Mouse (Mus musculus): ENCODE data around the gene Nav1. TPM values are rescaled to one million over a fixed set of nuclear protein-coding genes. Genes with fewer than 3 reads are reported as not detected.

Nav1 gene
- polyA plus RNA-seq, 1 experiment from 2014 or later: 44.1 TPM

DNA sequence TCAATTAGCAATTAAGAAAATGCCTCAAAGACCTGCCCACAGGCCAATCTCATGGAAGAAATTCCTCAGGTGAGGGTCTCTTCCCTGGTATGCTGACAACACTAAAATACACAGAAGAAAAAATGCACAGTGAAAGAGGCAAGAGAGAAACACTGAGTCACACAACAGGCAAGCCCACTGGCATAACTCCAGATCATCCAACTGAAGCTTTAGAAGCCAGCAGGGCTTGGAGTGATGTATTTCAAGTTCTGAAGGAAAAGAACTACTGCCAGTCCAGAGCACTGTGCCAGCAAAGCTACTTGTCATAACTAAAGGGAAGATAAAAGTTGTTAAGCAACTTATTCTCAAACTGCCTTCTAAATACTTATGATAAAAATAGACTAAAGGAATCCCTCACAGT lies 193.1 kb downstream of the Nav1 start:
- Histone ChIP-seq H3K4me3 (replicated peaks) (no peak overlapping the region), H3K4me2 (no peak overlapping the region), H3K4me1 (peaks cover 3% of the 10 kb centered on the region; the same call in 1 of the 2 replicates), H3K27me3 (replicated peaks) (no peaks in the 10 kb centered on the region), H3K36me3 (peaks cover 82% of the 10 kb centered on the region), H3K9ac (replicated peaks) (no peak overlapping the region), H3K27ac (replicated peaks) (no peak overlapping the region), H3K9me3 (replicated peaks) (no peaks in the 10 kb centered on the region)
- ATAC-seq (ENCODE audit: low FRiP score): no peak

DNA sequence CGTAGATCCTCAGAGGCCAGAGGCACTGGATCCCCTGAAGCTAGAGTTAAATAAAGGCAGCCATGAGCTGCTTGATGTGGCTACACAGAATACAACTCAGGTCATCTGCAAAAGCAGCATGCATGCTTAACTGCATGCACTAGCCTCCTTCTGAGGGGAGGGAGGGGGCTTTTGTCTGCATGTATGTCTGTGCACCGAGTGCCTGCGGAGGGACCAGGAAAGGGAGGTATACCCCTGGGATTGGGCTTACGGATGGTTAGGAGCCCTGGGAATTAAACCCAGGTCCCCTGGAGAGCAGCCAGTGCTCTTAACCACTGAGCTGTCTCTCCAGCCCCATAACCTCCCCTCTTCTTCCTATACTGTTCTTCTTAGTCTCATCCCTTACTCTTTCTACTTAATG lies 195.0 kb downstream of the Nav1 start:
- ATAC-seq (ENCODE audit: low FRiP score): no peak
- Histone ChIP-seq H3K9me3 (replicated peaks) (no peaks in the 10 kb centered on the region), H3K36me3 (peaks cover 82% of the 10 kb centered on the region), H3K4me1 (peaks cover 3% of the 10 kb centered on the region; the same call in 1 of the 2 replicates), H3K4me3 (replicated peaks) (no peak overlapping the region), H3K27ac (replicated peaks) (no peak overlapping the region), H3K4me2 (no peak overlapping the region), H3K27me3 (replicated peaks) (no peaks in the 10 kb centered on the region), H3K9ac (replicated peaks) (no peak overlapping the region)
- 80% methylated on average over 4 of the region's 4 CpGs for WGBS

DNA sequence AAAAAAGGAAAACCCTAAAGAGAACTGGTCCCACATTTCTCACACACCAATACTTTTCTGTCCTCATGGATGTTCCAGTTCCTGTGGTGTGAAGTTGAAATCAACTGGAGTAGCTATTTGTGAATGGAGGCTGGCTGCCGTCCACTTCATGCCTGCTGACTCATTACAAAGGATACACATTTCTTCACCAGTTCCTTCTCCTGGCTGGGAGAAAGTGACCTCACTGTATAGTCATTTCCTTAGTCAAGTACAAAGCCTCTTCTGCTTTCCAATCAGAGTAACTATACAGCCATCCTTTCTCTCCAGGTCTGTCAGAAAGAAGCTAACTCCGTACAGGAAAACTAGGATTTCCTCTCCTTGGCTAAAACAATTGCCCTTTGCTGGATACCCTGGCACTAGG lies 196.1 kb downstream of the Nav1 start:
- Histone ChIP-seq H3K27ac (replicated peaks) (no peak overlapping the region), H3K4me1 (peaks cover 3% of the 10 kb centered on the region; the same call in 1 of the 2 replicates), H3K27me3 (replicated peaks) (no peaks in the 10 kb centered on the region), H3K9me3 (replicated peaks) (no peaks in the 10 kb centered on the region), H3K4me3 (replicated peaks) (no peak overlapping the region), H3K9ac (replicated peaks) (no peak overlapping the region), H3K4me2 (no peak overlapping the region), H3K36me3 (peaks cover 81% of the 10 kb centered on the region)
- no peak for ATAC-seq (ENCODE audit: low FRiP score)
- 76% methylated on average over 2 of the region's 2 CpGs for WGBS

DNA sequence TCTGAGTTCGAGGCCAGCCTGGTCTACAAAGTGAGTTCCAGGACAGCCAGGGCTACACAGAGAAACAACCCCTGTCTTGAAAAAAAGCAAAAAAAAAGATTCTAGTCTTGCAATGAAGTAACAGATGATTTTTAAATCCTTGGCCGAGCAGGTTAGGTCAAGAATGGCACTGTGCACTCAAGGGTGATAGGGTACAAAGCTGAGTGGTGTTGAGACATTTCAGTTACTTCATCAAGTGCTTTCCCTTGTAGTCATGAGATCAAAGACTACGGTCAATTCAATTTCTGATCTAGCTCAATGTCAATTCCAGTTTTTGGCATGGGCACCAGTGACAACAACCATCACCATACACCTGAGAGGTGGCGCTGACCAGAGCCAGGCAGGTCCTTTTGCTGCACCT lies 198.1 kb downstream of the Nav1 start:
- Histone ChIP-seq H3K9ac (replicated peaks) (no peak overlapping the region), H3K27ac (replicated peaks) (no peak overlapping the region), H3K36me3 (peaks cover 80% of the 10 kb centered on the region), H3K9me3 (replicated peaks) (no peaks in the 10 kb centered on the region), H3K4me1 (peaks cover 3% of the 10 kb centered on the region; the same call in 1 of the 2 replicates), H3K4me3 (replicated peaks) (no peak overlapping the region), H3K4me2 (no peak overlapping the region), H3K27me3 (replicated peaks) (no peaks in the 10 kb centered on the region)
- 97% methylated on average over 4 of the region's 4 CpGs for WGBS
- ATAC-seq (ENCODE audit: low FRiP score): no peak

DNA sequence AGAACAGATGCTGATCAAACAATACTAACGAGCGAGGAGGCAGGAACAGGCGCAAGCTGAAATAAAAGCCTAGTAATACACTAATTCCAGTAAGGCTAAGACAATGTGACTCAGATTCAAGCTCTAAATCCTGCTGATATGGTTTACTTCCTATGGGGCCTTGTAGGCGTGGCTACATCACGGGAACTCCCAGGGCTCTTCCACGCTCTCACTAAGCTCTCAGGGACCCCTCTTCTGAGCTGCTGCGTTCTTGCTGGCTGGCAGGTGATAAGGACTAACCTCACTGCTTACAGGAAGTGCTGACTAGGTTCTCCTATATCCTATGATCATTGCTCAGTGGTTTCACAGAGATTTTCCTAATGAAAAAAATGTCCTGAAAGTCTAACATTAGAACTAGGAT lies 201.7 kb downstream of the Nav1 start:
- Histone ChIP-seq H3K27me3 (replicated peaks) (no peaks in the 10 kb centered on the region), H3K4me2 (no peak overlapping the region), H3K9ac (replicated peaks) (no peak overlapping the region), H3K9me3 (replicated peaks) (no peaks in the 10 kb centered on the region), H3K36me3 (peaks cover 84% of the 10 kb centered on the region), H3K27ac (replicated peaks) (no peak overlapping the region), H3K4me1 (no peaks in the 10 kb centered on the region), H3K4me3 (replicated peaks) (no peak overlapping the region)
- 85% methylated on average over 7 of the region's 7 CpGs for WGBS
- no peak for ATAC-seq (ENCODE audit: low FRiP score)

DNA sequence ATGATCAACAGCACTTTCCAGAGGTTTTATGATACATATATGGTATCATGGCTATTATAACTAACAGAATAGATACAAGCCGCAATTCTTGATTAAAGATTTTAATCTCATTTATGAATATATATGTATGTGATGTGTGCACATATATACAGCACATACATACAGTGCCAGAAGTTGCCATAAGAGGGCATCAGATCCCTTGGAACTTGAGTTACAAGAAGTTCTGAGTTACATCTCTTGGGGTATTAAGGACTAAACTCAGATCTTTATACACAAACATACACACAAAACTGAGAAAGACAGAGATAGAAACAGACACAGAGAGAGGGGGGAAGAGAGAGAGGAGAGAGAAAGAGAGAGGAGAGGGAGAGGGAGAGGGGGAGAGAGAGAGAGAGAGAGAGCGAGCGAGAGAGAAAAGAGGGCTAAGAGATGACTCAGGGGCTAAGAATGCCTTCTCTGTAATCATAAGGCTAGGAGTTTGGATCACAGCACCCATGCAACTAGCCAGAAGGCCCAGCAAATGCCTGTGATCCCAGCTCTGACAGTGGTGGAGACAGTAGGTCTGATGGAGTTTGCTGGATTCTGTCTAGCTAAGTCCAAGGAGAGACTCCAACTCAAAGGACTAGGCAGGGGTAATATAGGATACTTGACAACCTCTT lies 205.5 kb downstream of the Nav1 start:
- Histone ChIP-seq H3K4me2 (no peak overlapping the region), H3K36me3 (peaks cover 81% of the 10 kb centered on the region), H3K9ac (replicated peaks) (no peak overlapping the region), H3K27ac (replicated peaks) (no peak overlapping the region), H3K9me3 (replicated peaks) (no peaks in the 10 kb centered on the region), H3K4me1 (no peaks in the 10 kb centered on the region), H3K27me3 (replicated peaks) (no peaks in the 10 kb centered on the region), H3K4me3 (replicated peaks) (no peak overlapping the region)
- WGBS: 84% methylated on average over 3 of the region's 3 CpGs
- no peak for ATAC-seq (ENCODE audit: low FRiP score)

DNA sequence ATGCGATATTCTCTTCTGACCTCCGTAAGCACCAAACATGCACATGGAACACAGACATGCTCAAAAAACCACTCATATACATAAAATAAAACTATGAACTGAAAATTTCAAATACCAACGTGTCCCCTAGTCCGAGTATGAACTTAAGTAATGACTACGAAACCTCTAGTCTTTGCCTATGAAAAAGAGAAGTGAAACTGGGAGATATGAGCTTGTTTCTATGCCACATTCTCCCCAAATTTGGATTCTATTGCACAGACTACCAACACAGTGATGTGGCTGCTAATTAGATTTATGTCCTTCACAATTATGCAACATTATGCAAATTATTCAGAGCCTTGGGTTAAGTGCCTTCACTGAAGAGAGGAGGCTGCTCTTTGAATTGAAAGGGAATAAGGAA lies 207.6 kb downstream of the Nav1 start:
- Histone ChIP-seq H3K9ac (replicated peaks) (no peak overlapping the region), H3K27ac (replicated peaks) (no peak overlapping the region), H3K4me3 (replicated peaks) (no peak overlapping the region), H3K4me1 (no peaks in the 10 kb centered on the region), H3K36me3 (peaks cover 77% of the 10 kb centered on the region), H3K9me3 (replicated peaks) (no peaks in the 10 kb centered on the region), H3K4me2 (no peak overlapping the region), H3K27me3 (replicated peaks) (no peaks in the 10 kb centered on the region)
- no peak for ATAC-seq (ENCODE audit: low FRiP score)
- 98% methylated on average over 5 of the region's 5 CpGs for WGBS

DNA sequence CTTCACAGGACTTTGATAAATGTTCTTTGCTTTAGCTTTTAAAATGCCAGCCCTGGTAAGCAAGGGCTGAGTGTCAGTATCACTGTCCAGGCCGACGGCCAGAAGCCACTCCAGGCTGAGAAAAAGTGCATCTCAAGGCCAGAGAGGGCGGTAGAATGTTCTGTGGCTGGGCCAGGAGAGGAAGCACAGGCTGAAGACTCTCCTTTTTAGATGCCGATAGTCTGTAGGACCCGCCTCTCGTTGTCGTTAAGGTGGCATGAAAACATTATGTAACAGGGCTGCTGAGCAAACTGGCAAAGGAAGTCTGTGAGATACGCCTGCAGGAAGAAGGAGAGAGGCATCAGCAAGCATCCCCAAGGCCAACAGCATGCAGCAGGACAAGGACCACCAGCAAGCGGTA lies 221.9 kb downstream of the Nav1 start:
- Histone ChIP-seq H3K27ac (replicated peaks) (no peak overlapping the region), H3K4me1 (peaks cover 6% of the 10 kb centered on the region), H3K36me3 (peaks cover 75% of the 10 kb centered on the region), H3K9ac (replicated peaks) (no peak overlapping the region), H3K4me3 (replicated peaks) (no peak overlapping the region), H3K27me3 (replicated peaks) (no peaks in the 10 kb centered on the region), H3K4me2 (no peak overlapping the region), H3K9me3 (replicated peaks) (no peaks in the 10 kb centered on the region)
- 91% methylated on average over 9 of the region's 9 CpGs for WGBS
- no peak for ATAC-seq (ENCODE audit: low FRiP score)

Small RNAs within 50 kb of the gene (microRNA-seq; reads per million reads assigned to microRNA genes)
- 1.6 reads per million for gene Mir1231

Other genes starting within 250 kb of the Nav1 start
- 100 and 121 TPM in 2 replicates for gene Shisa4, start 232.1 kb downstream of the Nav1 start, polyA plus RNA-seq (2015; fragmentation: Nextera tagmentation; extraction: Ambion mirVana)
- 100 and 109 TPM in 2 replicates for gene Ipo9, start 176.8 kb downstream of the Nav1 start, polyA plus RNA-seq (2015; fragmentation: Nextera tagmentation; extraction: Ambion mirVana)
- 18.8 and 48.9 TPM in 2 replicates for gene Csrp1, start 112.8 kb upstream of the Nav1 start, polyA plus RNA-seq (2015; fragmentation: Nextera tagmentation; extraction: Ambion mirVana)
- 54.1 and 62.9 TPM in 2 replicates for gene Phlda3, start 158.8 kb upstream of the Nav1 start, polyA plus RNA-seq (2015; fragmentation: Nextera tagmentation; extraction: Ambion mirVana)
- gene Tnni1, start 172.1 kb upstream of the Nav1 start, polyA plus RNA-seq (2015; fragmentation: Nextera tagmentation; extraction: Ambion mirVana): 19.9 and 31.1 TPM in 2 replicates
- 0.65 and 15.3 TPM in 2 replicates for gene Lad1, start 211.3 kb upstream of the Nav1 start, polyA plus RNA-seq (2015; fragmentation: Nextera tagmentation; extraction: Ambion mirVana)
- gene Tnnt2, start 229.1 kb upstream of the Nav1 start, polyA plus RNA-seq (2015; fragmentation: Nextera tagmentation; extraction: Ambion mirVana): 9.7 and 12.3 TPM in 2 replicates